Mouse (Mus musculus) erythroblast, adult 5-6 weeks (primary cell): Measurements from ENCODE around the gene Snw1. TPM values are rescaled to one million over a fixed set of nuclear protein-coding genes. Genes with fewer than 3 reads are reported as not detected.
"Not testable (repeated sequence)": the region's sequence is repeated elsewhere in the genome, so short reads cannot be mapped to it uniquely, and the experiment has no call there.

Experiments used
- ATAC-seq: replicated peaks from 2 replicates; pipeline ENCODE4 v1.8.0; 2016; ENCODE audit warnings: moderate number of reproducible peaks, mild to moderate bottlenecking, moderate TSS enrichment, inconsistent platforms; ENCODE audit not compliant: poor library complexity, low FRiP score, severe bottlenecking
- total RNA-seq, 2 experiments: library from RNA; stranded (forward) in 1 of 2; stranded (reverse) in 1 of 2; fragments of 150-400 nt in 1 of 2; fragments of 200-764, 138-1000 nt in 1 of 2; gene quantifications; 2 replicates each; pipeline versions ENCODE4 v1.2.3 to v1.2.4; 2015 to 2017; ENCODE audit warnings: low replicate concordance in 2 of 2

Snw1 gene
- total RNA-seq (2015; ENCODE audit: low replicate concordance) (12.1 and 13.8 TPM in 2 replicates), total RNA-seq (2017; ENCODE audit: low replicate concordance) (36.2 and 38.6 TPM in 2 replicates)

DNA sequence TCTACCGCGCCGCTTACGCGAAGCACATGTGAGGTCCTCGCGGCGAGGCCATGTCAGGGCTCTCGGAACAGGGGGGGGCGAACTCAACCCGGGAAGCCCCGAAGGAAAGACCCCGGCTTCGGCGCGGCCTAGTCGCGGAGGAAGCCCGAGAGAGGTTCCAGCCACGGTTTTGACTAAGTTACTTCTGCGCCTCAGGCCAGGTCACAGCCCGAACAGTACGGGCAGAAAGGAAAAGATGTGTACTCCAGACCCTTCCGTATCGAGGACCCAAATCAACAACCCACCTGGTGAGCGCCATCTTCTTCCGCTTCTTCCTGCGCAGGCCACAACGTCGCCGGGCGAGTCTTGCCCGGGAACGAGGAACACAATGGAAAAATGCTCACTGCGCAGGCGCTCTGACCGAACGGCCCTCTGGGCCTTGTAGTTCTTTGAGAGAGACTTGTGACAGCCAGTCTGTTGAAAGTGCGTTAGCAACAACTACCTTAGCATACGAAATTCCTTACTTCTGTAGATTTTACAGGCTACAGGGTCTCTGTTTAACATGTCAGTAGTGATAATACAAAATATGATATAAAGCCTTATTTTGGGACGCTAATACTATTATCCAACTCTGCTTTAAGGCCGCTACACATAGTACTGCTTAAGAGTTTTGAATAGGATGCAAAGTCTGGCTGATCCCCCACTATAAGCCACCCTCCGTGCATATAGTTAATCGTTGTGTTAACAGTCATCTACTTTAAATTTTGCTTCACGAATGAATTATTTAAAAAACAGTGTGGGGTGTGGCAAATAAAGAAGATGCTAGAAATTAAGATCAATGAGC, at the start of gene Snw1:
Gene Snw1, minus strand, starts transcription at position 311 of the 823 bp plus-strand sequence.
- peak; percentile 96 for ATAC-seq

DNA sequence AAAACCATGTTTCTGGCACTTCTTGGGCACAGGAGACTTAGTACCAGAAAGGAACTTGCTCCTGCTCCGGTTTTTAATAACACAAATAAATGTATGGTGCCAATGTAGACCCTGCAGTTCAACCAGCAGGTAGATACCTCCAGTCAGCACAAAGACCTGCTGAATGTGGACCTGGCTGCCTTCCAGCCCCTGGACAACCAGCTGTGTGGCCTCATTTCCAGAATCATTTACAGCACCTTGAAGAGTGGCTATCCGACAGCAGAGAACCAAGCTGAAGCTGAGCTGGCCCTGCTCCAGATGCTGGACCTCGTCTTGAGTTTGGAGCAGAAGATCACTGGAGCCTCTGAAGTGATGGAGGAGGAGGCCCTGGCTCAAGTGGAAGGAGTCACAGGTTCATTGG, 47.5 kb upstream of the Snw1 start:
- ATAC-seq = not testable (repeated sequence)

- not testable (repeated sequence) for ATAC-seq
These were observed 41.9 kb upstream of the Snw1 start, which contains the start of gene Gm8300 for GRCm38 (mm10) chr12:87514016-87514415. TSS of gene Gm8300 (plus strand) at chr12:87514316.

- not testable (repeated sequence) for ATAC-seq
These were observed 22.3 kb upstream of the Snw1 start, which contains the start of gene Gm5788 for GRCm38 (mm10) chr12:87494421-87494820. TSS of gene Gm5788 (plus strand) at chr12:87494721.

- ATAC-seq = not testable (repeated sequence)
These were observed 16.6 kb upstream of the Snw1 start for GRCm38 (mm10) chr12:87488683-87489082.

GRCm38 (mm10) chr12:87482482-87482881, 10.4 kb upstream of the Snw1 start:
- ATAC-seq = not testable (repeated sequence)

DNA sequence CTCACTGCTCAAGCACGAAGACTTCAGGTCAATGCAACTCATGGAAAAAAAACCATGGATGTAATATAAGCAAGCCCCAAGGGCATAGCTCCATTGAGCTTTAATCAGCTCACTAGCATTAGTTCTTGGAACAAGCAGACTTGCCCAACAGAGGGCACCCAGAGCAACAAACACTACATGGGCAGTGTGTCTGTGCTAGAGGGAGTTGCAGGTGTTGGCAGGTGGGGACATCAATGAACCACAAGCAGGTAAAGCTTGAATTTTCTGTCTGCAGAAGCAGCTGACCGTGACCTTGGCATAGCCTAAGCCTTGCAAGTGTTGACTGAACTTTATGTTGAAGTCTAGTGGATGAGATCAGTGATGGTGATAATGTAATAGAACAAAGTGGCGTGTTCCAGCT, 2.7 kb upstream of the Snw1 start:
- no peak for ATAC-seq

DNA sequence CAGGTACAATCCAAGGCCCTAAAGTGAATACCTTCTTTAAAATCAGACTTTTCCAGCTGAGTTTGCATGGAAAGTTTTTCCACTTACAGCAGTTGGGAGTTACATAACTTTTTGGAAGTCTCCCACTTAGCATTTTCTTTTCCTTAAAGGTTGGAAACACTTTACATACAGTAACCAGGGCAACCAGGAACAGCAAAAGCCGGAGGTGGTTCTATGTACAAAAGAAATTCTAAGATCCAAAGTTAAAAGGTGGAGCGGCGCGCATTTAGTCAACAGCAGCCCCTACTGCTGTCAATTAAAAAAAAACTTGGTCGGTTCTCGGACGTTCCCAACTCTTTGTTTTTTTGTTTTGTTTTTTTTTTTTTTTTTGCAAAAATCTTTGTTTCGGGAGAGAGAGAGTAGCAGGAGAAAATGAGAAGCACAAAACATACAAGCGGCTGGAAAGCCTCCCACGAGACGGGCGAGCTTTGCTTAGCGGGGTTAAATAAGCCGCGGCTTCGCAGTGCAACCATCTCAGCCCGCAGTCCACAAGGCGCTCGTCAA, 582 bp downstream of the Snw1 start:
- ATAC-seq = no peak; the same call in 1 of the 2 replicates

- no peak for ATAC-seq
These were observed 1.6 kb downstream of the Snw1 start for GRCm38 (mm10) chr12:87470263-87471136.

DNA sequence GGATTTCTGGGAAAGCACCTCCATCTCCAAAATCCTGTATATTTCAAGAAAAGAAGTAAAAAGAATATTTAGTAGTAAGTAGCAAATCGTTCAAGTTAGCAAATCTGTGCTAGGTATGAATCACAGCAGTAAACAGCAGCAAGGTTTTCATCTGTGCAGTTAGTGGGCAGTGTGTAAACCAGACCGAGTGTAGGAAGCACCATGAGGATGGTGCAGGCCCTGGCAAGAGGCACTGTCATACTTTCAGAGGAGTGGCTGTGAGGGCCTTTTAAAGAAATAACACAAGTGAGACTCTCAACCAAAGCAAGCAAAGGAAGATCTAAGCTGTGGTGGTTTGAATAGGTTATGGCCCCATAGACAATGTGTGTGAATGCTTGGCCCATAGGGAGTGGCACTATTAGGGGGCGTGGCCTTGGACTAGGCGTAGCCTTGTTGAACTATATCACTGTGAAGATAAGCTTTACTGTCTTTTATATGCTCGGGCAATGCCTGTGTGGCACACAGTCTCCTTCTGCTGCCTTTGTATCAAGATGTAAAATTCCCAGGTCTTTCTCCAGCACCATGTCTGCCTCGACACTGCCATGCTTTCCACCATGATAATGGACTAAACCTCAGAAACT, 7.3 kb downstream of the Snw1 start:
- no peak for ATAC-seq

GRCm38 (mm10) chr12:87449456-87449855, 22.6 kb downstream of the Snw1 start:
- ATAC-seq = no peak

- no peak for ATAC-seq
These were observed 27.9 kb downstream of the Snw1 start for GRCm38 (mm10) chr12:87444211-87444610.

DNA sequence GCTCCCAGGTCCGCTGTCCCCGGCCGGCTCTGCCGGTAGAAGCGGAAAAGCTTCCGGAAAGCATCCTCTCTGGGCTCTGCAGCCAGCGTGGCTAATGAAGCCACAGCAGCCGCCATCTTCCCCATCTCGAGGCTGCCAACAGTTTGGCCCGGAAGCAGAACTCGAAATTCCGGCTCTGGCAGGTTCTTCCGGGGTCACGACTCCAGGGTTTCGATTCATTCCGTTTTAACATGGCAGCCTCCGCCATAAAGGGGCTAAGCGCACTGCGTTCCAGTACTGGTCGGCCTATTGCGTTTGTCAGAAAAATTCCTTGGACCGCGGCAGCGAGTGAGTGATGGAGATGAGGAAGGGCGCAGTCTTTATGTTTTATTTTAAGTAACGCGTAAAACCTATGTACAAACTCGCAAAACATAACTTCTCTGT, 28.4 kb downstream of the Snw1 start, which contains the start of the genes Slirp and Alkbh1:
Gene Slirp, plus strand, starts transcription at position 197 of the 423 bp plus-strand sequence.
Gene Alkbh1, minus strand, starts transcription at position 318 of the 423 bp plus-strand sequence.
- peak; percentile 97 for ATAC-seq

DNA sequence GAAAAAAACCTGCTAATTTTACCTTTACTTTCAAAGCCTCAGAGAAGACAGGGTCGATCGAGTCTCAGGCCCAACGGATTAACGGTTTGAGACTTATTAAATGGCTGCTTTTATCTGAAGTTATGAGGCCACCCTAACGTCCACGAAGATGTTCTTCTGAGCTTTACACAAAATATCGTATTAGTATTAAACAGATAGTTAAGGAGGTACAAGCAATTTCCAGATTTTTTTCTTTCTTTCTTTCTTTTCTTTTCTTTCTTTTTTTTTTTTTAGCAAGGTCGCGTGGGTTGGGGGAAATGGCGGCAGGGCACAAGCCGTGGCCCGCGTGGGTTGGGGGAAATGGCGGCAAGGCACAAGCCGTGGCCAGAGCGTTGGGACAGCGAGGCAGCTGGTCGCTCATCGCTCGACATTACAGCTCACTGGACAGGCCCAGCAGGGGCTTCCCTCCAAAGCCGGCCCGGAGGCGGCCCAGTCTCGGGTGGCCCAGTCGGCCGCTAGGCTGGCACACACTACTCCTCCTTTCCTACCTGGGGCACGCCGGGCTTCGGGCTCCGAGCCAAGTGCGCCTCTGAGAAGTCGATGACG, 28.9 kb downstream of the Snw1 start:
- peak; percentile 80 for ATAC-seq

DNA sequence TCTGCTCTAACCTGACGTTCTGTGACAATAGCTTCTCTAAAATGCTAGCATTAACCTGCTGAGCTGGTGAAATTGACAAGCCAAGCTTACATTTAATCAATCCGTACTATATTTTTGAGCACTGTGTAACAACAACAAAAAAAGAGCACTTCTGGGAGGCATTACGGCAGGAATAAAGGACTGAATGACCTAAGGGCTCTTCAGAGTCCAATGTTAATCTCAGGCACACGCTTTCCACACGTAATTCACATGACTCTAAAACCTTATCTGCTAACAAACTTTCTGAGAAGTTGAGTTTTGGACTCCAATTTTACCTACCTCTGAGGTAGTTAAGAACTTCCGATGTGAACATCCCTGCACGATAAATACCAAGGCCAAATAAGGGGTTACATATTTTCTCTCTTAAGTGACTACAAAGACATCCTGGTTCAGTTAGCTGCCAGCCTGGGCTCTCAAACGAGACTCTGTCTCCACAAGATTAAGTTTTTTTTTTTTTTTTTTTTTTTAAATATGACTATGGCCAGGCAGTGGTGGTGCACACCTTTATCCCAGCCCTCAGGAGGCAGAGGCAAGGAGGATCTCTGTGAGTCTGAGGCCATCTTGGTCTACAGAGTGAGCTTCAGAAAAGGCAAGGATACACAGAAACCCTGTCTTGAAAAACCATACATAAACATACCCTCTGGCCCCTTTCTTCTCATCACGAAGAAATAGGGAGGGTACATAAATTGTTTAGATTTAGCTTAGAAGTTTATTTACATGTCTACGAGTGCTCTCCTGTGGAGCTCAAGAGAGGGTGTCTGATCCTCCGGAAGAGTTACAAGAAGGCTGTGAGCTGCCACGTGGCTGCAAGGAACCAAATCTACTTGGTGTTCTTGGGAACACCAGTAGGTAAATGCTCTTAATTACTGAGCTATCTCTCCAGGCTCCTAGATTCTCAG, 29.6 kb downstream of the Snw1 start:
- ATAC-seq = no peak

DNA sequence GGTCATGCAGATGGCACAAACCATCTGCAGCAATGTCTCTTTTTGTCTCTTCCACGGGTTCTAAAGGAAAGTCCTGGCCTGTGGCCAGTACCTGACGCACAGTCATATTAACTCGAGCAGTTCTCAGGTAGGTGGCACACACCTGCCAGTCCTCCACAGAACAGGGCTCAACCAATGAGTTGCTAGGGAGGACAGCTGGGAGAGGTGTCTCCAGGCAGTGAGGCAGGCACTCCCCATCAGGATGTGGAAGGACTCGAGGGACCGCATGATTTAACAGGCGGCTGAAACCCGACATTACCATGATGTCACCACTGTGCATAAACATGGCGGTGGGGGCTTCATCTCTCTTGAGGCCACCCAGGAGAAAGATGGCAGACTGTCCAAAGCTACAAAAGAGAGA, 43.2 kb downstream of the Snw1 start:
- ATAC-seq = no peak; the same call in 1 of the 2 replicates

- no peak for ATAC-seq
These were observed 43.8 kb downstream of the Snw1 start for GRCm38 (mm10) chr12:87428295-87428694.
